Mouse (Mus musculus) stomach, embryonic 16.5 days (tissue): ENCODE measurements around the gene Ppp1r1b. TPM values are rescaled to one million over a fixed set of nuclear protein-coding genes. Genes with fewer than 3 reads are reported as not detected.

Experiments used
- polyA plus RNA-seq: library from polyadenylated mRNA; unstranded; fragments of >200 nt; fragmentation: Nextera tagmentation; extraction: Ambion mirVana; gene quantifications from 2 replicates; pipeline ENCODE4 v1.2.1, GENCODE M21; 2015

The Ppp1r1b gene
- polyA plus RNA-seq, 1 experiment from 2014 or later = 18.7 TPM

Other genes starting within 250 kb of the Ppp1r1b start
- gene Fbxl20, start 198.0 kb upstream of the Ppp1r1b start, polyA plus RNA-seq = 13.3 and 17.8 TPM in 2 replicates
- 46.4 and 53.3 TPM in 2 replicates for gene Med1, start 155.1 kb upstream of the Ppp1r1b start, polyA plus RNA-seq
- 7.6 and 7.7 TPM in 2 replicates for gene Cdk12, start 145.3 kb upstream of the Ppp1r1b start, polyA plus RNA-seq
- gene Neurod2, start 18.8 kb upstream of the Ppp1r1b start, polyA plus RNA-seq = 0.06 TPM in 1 of 2 replicates, not detected in the other
- 43.9 and 51.8 TPM in 2 replicates for gene Stard3, start 10.0 kb downstream of the Ppp1r1b start, polyA plus RNA-seq
- gene Tcap, start 35.4 kb downstream of the Ppp1r1b start, polyA plus RNA-seq = 0.57 and 9.3 TPM in 2 replicates
- gene Pnmt, start 38.0 kb downstream of the Ppp1r1b start, polyA plus RNA-seq = 0.15 TPM in 1 of 2 replicates, not detected in the other
- gene Pgap3, start 52.1 kb downstream of the Ppp1r1b start, polyA plus RNA-seq = 16.4 and 17.0 TPM in 2 replicates
- gene Erbb2, start 64.1 kb downstream of the Ppp1r1b start, polyA plus RNA-seq = 52.1 and 62.2 TPM in 2 replicates
- gene Mien1, start 90.6 kb downstream of the Ppp1r1b start, polyA plus RNA-seq = 152 and 157 TPM in 2 replicates
- gene Grb7, start 98.0 kb downstream of the Ppp1r1b start, polyA plus RNA-seq = 44.3 and 53.1 TPM in 2 replicates
- gene Ikzf3, start 197.6 kb downstream of the Ppp1r1b start, polyA plus RNA-seq = 0.31 and 0.54 TPM in 2 replicates
- 0.18 and 0.19 TPM in 2 replicates for gene Zpbp2, start 202.7 kb downstream of the Ppp1r1b start, polyA plus RNA-seq
- gene Ormdl3, start 239.0 kb downstream of the Ppp1r1b start, polyA plus RNA-seq = 56.8 and 61.0 TPM in 2 replicates
- gene Lrrc3c, start 249.9 kb downstream of the Ppp1r1b start, polyA plus RNA-seq = not detected in 2 replicates